Mouse (Mus musculus): ENCODE results near the gene Eif4e2. TPM values are rescaled to one million over a fixed set of nuclear protein-coding genes. Genes with fewer than 3 reads are reported as not detected.

The Eif4e2 gene
- total and polyA plus RNA-seq, 3 experiments = 175 to 264 (median 228) TPM

GRCm38 (mm10) chr1:87265200-87265599, 51.5 kb downstream of the Eif4e2 start:
- H3K4me2 ChIP-seq (ENCODE audit: insufficient read depth, low read depth, poor library complexity, severe bottlenecking) = peak overlapping the region; percentile 74

GRCm38 (mm10) chr1:87266296-87267090, 52.8 kb downstream of the Eif4e2 start:
- no peak for DNase-seq (ENCODE audit: extremely low read depth)
- dilution Hi-C loops (cut with MboI; ENCODE audit: extremely low pct_ligation_motif_present, extremely low pct_unique_long_range_greater_than_20kb, low sequenced_read_pairs) (no loop called here), in situ Hi-C loops (cut with MboI; ENCODE audit: low pct_ligation_motif_present, low pct_unique_long_range_greater_than_20kb, low sequenced_read_pairs) (no loop called here)
- H3K27ac ChIP-seq (ENCODE audit: insufficient read depth, low read depth) = no peak overlapping the region
- H3K79me2 ChIP-seq (replicated peaks; ENCODE audit: control insufficient read depth, extremely low read depth, insufficient read depth, poor library complexity, severe bottlenecking) = no peaks in the 10 kb centered on the region
- TF ChIP-seq JUN (IDR thresholded peaks at IDR 0.05; ENCODE audit: insufficient read depth, low read depth, low read length) = no peak
- no peak for TF ChIP-seq E2F4 (IDR thresholded peaks at IDR 0.05; ENCODE audit: insufficient replicate concordance, low read depth, low read length)
- TF ChIP-seq MAX (IDR thresholded peaks at IDR 0.05; ENCODE audit: low read length) = no peak
- TF ChIP-seq TBP (conservative IDR thresholded peaks at IDR 0.05; ENCODE audit: low read depth, low read length) = no peak
- H3K27me3 ChIP-seq (replicated peaks) = peaks cover 8% of the 10 kb centered on the region
- H3K9ac ChIP-seq (ENCODE audit: insufficient read depth, low read depth) = no peak overlapping the region
- peaks cover 3 to 16% of the 10 kb centered on the region in 2 experiments for H3K4me1 ChIP-seq (ENCODE audit: control insufficient read depth in 1 of 2, insufficient read depth in 2 of 2)
- peak overlapping the region; percentile 74 for H3K4me2 ChIP-seq (ENCODE audit: insufficient read depth, low read depth, poor library complexity, severe bottlenecking)
- no peak overlapping the region for H3K4me3 ChIP-seq (replicated peaks in 1 of 3; ENCODE audit: low read depth in 2 of 3, low read length in 2 of 3, poor library complexity in 1 of 3)
- no peaks in the 10 kb centered on the region for H3K36me3 ChIP-seq (replicated peaks in 1 of 2; ENCODE audit: control insufficient read depth in 1 of 2, insufficient read depth in 1 of 2, low read length in 1 of 2)
- peaks cover 2% of the 10 kb centered on the region for H3K9me3 ChIP-seq (replicated peaks; ENCODE audit: low read length)

More at GRCm38 (mm10) chr1:87265200-87265599, 51.5 kb downstream of the Eif4e2 start:
- in situ Hi-C loops (cut with MboI; ENCODE audit: low pct_ligation_motif_present, low pct_unique_long_range_greater_than_20kb, low sequenced_read_pairs) (no loop called here), dilution Hi-C loops (cut with MboI; ENCODE audit: extremely low pct_ligation_motif_present, extremely low pct_unique_long_range_greater_than_20kb, low sequenced_read_pairs) (no loop called here)
- Histone ChIP-seq H3K27me3 (replicated peaks) (peaks cover 8% of the 10 kb centered on the region), H3K9me3 (replicated peaks; ENCODE audit: low read length) (peaks cover 2% of the 10 kb centered on the region), H3K36me3 (replicated peaks in 1 of 2; ENCODE audit: control insufficient read depth in 1 of 2, insufficient read depth in 1 of 2, low read length in 1 of 2) (no peaks in the 10 kb centered on the region), H3K79me2 (replicated peaks; ENCODE audit: control insufficient read depth, extremely low read depth, insufficient read depth, poor library complexity, severe bottlenecking) (no peaks in the 10 kb centered on the region), H3K4me3 (replicated peaks in 1 of 3; ENCODE audit: low read depth in 2 of 3, low read length in 2 of 3, poor library complexity in 1 of 3) (peak overlapping the region in 2 of 3 experiments; percentile 42 to 58), H3K27ac (ENCODE audit: insufficient read depth, low read depth) (no peak overlapping the region), H3K4me1 (ENCODE audit: control insufficient read depth in 1 of 2, insufficient read depth in 2 of 2) (peaks cover 3 to 16% of the 10 kb centered on the region in 2 experiments), H3K9ac (ENCODE audit: insufficient read depth, low read depth) (peak overlapping the region; percentile 23; the same call in 1 of the 2 replicates)
- TF ChIP-seq MAZ (IDR thresholded peaks at IDR 0.05; ENCODE audit: low read depth, low read length) (0 out of 2 replicates have a peak, but pooled peaks have one; percentile 19), ZKSCAN1 (IDR thresholded peaks at IDR 0.05; ENCODE audit: borderline replicate concordance, low read depth, low read length) (no peak), IRF4 (IDR thresholded peaks at IDR 0.05; ENCODE audit: low read depth, low read length) (no peak), UBTF (IDR thresholded peaks at IDR 0.05; ENCODE audit: low read depth, low read length) (no peak), MYC (IDR thresholded peaks at IDR 0.05; ENCODE audit: low read depth, low read length) (0 out of 2 replicates have a peak, but pooled peaks have one; percentile 20), JUN (IDR thresholded peaks at IDR 0.05; ENCODE audit: insufficient read depth, low read depth, low read length) (no peak), BHLHE40 (IDR thresholded peaks at IDR 0.05; ENCODE audit: low read depth, low read length) (peak; percentile 90), USF1 (IDR thresholded peaks at IDR 0.05; ENCODE audit: low read depth, low read length) (peak; percentile 34; the same call in 1 of the 2 replicates), KAT2A (IDR thresholded peaks at IDR 0.05; ENCODE audit: insufficient replicate concordance, low read length) (no peak)
- no peak for DNase-seq (ENCODE audit: extremely low read depth)

Measured in CH12.LX (cell line).